Mouse (Mus musculus): ENCODE data around the gene Hoxd9. TPM values are rescaled to one million over a fixed set of nuclear protein-coding genes. Genes with fewer than 3 reads are reported as not detected.

The Hoxd9 gene
- polyA plus RNA-seq, 1 experiment: not detected

- peaks cover 4% of the 10 kb centered on the region; the same call in 1 of the 2 replicates for H3K9me3 ChIP-seq
- H3K27me3 ChIP-seq (replicated peaks): peaks cover 94% of the 10 kb centered on the region
- no peak for TF ChIP-seq GATA1 (IDR thresholded peaks at IDR 0.05; ENCODE audit: borderline replicate concordance, low read length)
- H3K4me1 ChIP-seq: peaks cover 45% of the 10 kb centered on the region
- no peaks in the 10 kb centered on the region for H3K36me3 ChIP-seq (replicated peaks; ENCODE audit: low read length)
- H3K4me3 ChIP-seq (replicated peaks): peak within 1 kb of the TSS; percentile 81
Measured at GRCm38 (mm10) chr2:74667842-74668357, 29.6 kb upstream of the Hoxd9 start, which contains the start of gene Hoxd13. TSS of gene Hoxd13 (plus strand) at chr2:74668310.

GRCm38 (mm10) chr2:74668370-74669229, 28.9 kb upstream of the Hoxd9 start:
- H3K36me3 ChIP-seq (replicated peaks; ENCODE audit: low read length): no peaks in the 10 kb centered on the region
- no peak for TF ChIP-seq GATA1 (IDR thresholded peaks at IDR 0.05; ENCODE audit: borderline replicate concordance, low read length)
- no peak for TF ChIP-seq FLI1 (IDR thresholded peaks at IDR 0.05; ENCODE audit: low read length)
- H3K4me3 ChIP-seq (replicated peaks): peak overlapping the region; percentile 81
- H3K27me3 ChIP-seq (replicated peaks): peaks cover 94% of the 10 kb centered on the region
- H3K9me3 ChIP-seq: peaks cover 4% of the 10 kb centered on the region; the same call in 1 of the 2 replicates
- peaks cover 45% of the 10 kb centered on the region for H3K4me1 ChIP-seq

- TF ChIP-seq FLI1 (IDR thresholded peaks at IDR 0.05; ENCODE audit: low read length) (no peak), GATA1 (IDR thresholded peaks at IDR 0.05; ENCODE audit: borderline replicate concordance, low read length) (no peak)
- peaks cover 50% of the 10 kb centered on the region for H3K4me1 ChIP-seq
- H3K4me3 ChIP-seq (replicated peaks): no peak overlapping the region
- peaks cover 94% of the 10 kb centered on the region for H3K27me3 ChIP-seq (replicated peaks)
- peaks cover 4% of the 10 kb centered on the region; the same call in 1 of the 2 replicates for H3K9me3 ChIP-seq
- no peaks in the 10 kb centered on the region for H3K36me3 ChIP-seq (replicated peaks; ENCODE audit: low read length)
Measured at GRCm38 (mm10) chr2:74669230-74669578, 28.3 kb upstream of the Hoxd9 start.

GRCm38 (mm10) chr2:74669650-74670235, 27.8 kb upstream of the Hoxd9 start:
- H3K4me3 ChIP-seq (replicated peaks): no peak overlapping the region
- H3K36me3 ChIP-seq (replicated peaks; ENCODE audit: low read length): no peaks in the 10 kb centered on the region
- TF ChIP-seq GATA1 (IDR thresholded peaks at IDR 0.05; ENCODE audit: borderline replicate concordance, low read length) (no peak), FLI1 (IDR thresholded peaks at IDR 0.05; ENCODE audit: low read length) (no peak)
- H3K4me1 ChIP-seq: peaks cover 53% of the 10 kb centered on the region
- peaks cover 4% of the 10 kb centered on the region; the same call in 1 of the 2 replicates for H3K9me3 ChIP-seq
- peaks cover 94% of the 10 kb centered on the region for H3K27me3 ChIP-seq (replicated peaks)

DNA sequence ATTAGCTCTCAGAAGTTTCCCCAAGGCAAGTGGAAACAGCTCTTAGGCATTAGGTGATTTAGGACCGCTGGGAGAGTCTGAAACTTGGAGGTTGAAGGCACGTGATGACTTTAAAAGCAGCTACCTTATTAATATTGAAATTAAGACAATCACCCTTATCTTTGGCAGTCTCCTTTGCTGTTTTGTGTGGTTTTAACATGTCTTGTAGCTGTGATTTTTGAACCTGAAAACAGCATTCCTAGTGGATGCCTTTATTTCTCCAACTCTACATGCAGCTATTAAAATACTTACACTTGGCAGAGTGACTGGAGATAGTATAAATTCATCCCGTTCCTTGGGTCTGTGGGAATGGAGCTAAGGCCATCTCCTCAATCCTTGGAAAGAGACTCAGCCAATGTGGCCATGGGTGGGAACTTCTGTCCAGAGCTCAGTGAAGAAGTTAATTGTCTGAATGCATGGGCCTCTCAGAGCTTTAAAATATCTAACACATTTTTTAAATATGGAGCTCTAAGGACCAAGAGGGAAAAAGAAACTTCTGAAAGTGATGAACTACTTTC, 26.8 kb upstream of the Hoxd9 start:
- Histone ChIP-seq H3K9me3 (peaks cover 4% of the 10 kb centered on the region; the same call in 1 of the 2 replicates), H3K36me3 (replicated peaks; ENCODE audit: low read length) (no peaks in the 10 kb centered on the region), H3K4me3 (replicated peaks) (no peak overlapping the region), H3K4me1 (peaks cover 59% of the 10 kb centered on the region), H3K27me3 (replicated peaks) (peaks cover 96% of the 10 kb centered on the region)
- TF ChIP-seq FLI1 (IDR thresholded peaks at IDR 0.05; ENCODE audit: low read length): no peak
- TF ChIP-seq GATA1 (IDR thresholded peaks at IDR 0.05; ENCODE audit: borderline replicate concordance, low read length): no peak

- peaks cover 4% of the 10 kb centered on the region; the same call in 1 of the 2 replicates for H3K9me3 ChIP-seq
- peak overlapping the region; percentile 93 for H3K4me3 ChIP-seq (replicated peaks)
- H3K27me3 ChIP-seq (replicated peaks): peaks cover 97% of the 10 kb centered on the region
- no peaks in the 10 kb centered on the region for H3K36me3 ChIP-seq (replicated peaks; ENCODE audit: low read length)
- H3K4me1 ChIP-seq: peaks cover 59% of the 10 kb centered on the region
- TF ChIP-seq GATA1 (IDR thresholded peaks at IDR 0.05; ENCODE audit: borderline replicate concordance, low read length): no peak
- TF ChIP-seq FLI1 (IDR thresholded peaks at IDR 0.05; ENCODE audit: low read length): no peak
Measured at GRCm38 (mm10) chr2:74671847-74672246, 25.7 kb upstream of the Hoxd9 start.

DNA sequence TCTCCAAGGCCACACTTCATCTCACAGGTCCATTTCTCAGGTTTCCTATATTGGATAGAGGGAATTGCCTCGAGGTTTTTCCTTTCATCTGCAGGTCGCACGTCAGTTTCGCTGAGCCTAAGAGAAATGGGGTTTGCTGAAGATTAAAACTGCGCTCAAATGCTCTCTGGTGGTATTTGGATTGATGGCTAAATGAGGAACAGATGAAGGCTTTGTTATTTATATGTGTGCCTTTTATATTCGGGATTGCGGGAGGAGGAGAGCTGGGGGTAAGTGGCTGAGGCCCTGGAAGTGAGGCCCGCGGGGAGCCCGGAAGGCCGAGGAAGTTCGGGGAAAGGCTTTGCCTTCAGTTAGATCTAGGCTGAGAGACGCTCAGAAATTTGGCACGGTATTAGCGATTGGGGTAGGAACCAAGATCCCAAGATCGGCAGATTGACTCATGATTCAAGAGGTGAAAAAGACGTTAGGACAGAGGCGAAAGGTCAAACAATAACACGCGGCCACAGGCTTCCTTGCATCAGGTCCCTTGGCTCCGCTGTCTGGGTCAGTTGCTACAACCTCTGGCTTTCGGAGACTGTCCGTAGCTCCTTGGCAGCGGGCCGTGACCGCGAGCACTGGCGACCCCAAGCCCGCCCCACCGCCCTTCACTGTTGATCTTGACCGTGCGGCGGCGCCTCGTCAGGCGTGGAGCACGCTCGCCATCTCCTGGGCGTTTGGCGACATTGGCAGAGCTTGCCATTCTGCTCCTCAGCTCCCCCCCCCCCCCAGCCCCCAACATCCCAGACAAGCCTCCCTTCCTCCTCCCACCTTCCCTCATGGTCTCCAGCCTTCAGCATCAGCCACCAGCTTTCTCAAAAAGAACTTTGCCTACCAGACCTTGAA, 24.8 kb upstream of the Hoxd9 start:
- H3K4me3 ChIP-seq (replicated peaks): peak overlapping the region; percentile 93
- peaks cover 4% of the 10 kb centered on the region; the same call in 1 of the 2 replicates for H3K9me3 ChIP-seq
- no peaks in the 10 kb centered on the region for H3K36me3 ChIP-seq (replicated peaks; ENCODE audit: low read length)
- peaks cover 98% of the 10 kb centered on the region for H3K27me3 ChIP-seq (replicated peaks)
- peaks cover 51% of the 10 kb centered on the region for H3K4me1 ChIP-seq
- TF ChIP-seq GATA1 (IDR thresholded peaks at IDR 0.05; ENCODE audit: borderline replicate concordance, low read length): no peak

DNA sequence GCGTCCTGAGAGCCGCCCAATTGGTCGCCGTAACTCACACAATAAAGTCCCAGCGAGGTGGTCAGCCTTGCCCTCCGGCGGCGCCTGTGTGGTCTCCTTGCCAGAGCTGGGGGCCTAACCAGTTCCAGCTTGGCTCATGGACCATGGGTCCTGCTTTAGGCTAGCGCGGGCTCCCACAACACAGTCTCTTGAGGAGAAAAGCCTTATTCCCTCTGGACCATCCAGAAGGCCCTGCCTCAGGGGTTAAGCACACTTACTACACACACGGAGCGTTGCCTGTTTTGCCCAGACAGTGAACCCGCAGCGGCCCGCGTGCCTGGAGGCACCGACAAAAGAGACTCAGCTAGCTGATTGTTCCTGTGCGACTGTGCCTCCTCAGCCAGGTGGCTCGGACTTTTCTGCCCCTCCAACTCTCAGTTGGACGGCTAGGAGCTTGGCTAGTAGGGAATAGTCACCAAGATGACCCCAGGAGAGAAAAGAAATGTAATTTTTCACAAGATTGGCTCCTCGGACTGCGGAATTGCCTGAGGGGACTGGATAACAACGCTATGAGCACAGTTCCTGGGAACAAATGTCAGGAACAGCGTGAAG, 23.6 kb upstream of the Hoxd9 start:
- Histone ChIP-seq H3K4me3 (replicated peaks) (no peak overlapping the region), H3K9me3 (no peaks in the 10 kb centered on the region), H3K27me3 (replicated peaks) (peaks cover 98% of the 10 kb centered on the region), H3K36me3 (replicated peaks; ENCODE audit: low read length) (no peaks in the 10 kb centered on the region), H3K4me1 (peaks cover 40% of the 10 kb centered on the region)
- TF ChIP-seq FLI1 (IDR thresholded peaks at IDR 0.05; ENCODE audit: low read length) (no peak), GATA1 (IDR thresholded peaks at IDR 0.05; ENCODE audit: borderline replicate concordance, low read length) (no peak)

Data from megakaryocyte, embryonic 14.5 days (primary cell).